Mouse (Mus musculus): ENCODE data around the gene Uggt2. TPM values are rescaled to one million over a fixed set of nuclear protein-coding genes. Genes with fewer than 3 reads are reported as not detected.
A peak's percentile ranks its signal among the peaks of the same experiment; 100 is the strongest.
"Not testable (repeated sequence)": the region's sequence is repeated elsewhere in the genome, so short reads cannot be mapped to it uniquely, and the experiment has no call there.

Gene Uggt2
- polyA plus RNA-seq, 1 experiment from 2014 or later: 15.7 TPM

GRCm38 (mm10) chr14:118986653-118987522 lies 112.3 kb downstream of the Uggt2 start:
- Histone ChIP-seq H3K27me3 (ENCODE audit: control insufficient read depth, insufficient read depth, low read depth, low read length) (no peaks in the 10 kb centered on the region), H3K4me2 (ENCODE audit: low read depth, low read length) (no peak overlapping the region)

GRCm38 (mm10) chr14:118984161-118984560 lies 115.1 kb downstream of the Uggt2 start:
- Histone ChIP-seq H3K27ac (ENCODE audit: low read length) (no peak overlapping the region), H3K27me3 (ENCODE audit: control insufficient read depth, insufficient read depth, low read depth, low read length) (no peaks in the 10 kb centered on the region), H3K4me1 (replicated peaks; ENCODE audit: control insufficient read depth, insufficient read depth, low read length) (no peaks in the 10 kb centered on the region), H3K9me3 (ENCODE audit: control insufficient read depth, low read length) (no peaks in the 10 kb centered on the region), H3K4me3 (ENCODE audit: low read length) (no peak overlapping the region), H3K36me3 (ENCODE audit: control insufficient read depth, insufficient read depth, low read length) (peaks cover 11% of the 10 kb centered on the region), H3K9ac (ENCODE audit: low read length) (no peak overlapping the region), H3K4me2 (ENCODE audit: low read depth, low read length) (no peak overlapping the region)
- ATAC-seq (ENCODE audit: low read depth): no peak
- whole genome bisulfite sequencing: 84% methylated on average over 4 of the region's 4 CpGs

More at GRCm38 (mm10) chr14:118986653-118987522, 112.3 kb downstream of the Uggt2 start:
- Histone ChIP-seq H3K27ac (ENCODE audit: low read length) (no peak overlapping the region), H3K36me3 (ENCODE audit: control insufficient read depth, insufficient read depth, low read length) (peaks cover 4% of the 10 kb centered on the region), H3K4me1 (replicated peaks; ENCODE audit: control insufficient read depth, insufficient read depth, low read length) (no peaks in the 10 kb centered on the region), H3K9me3 (ENCODE audit: control insufficient read depth, low read length) (no peaks in the 10 kb centered on the region), H3K4me3 (ENCODE audit: low read length) (no peak overlapping the region), H3K9ac (ENCODE audit: low read length) (no peak overlapping the region)
- WGBS: 41% methylated on average over 16 of the region's 16 CpGs
- ATAC-seq (ENCODE audit: low read depth): no peak; the same call in 1 of the 2 replicates

GRCm38 (mm10) chr14:118983396-118983795 lies 115.8 kb downstream of the Uggt2 start:
- Histone ChIP-seq H3K27me3 (ENCODE audit: control insufficient read depth, insufficient read depth, low read depth, low read length) (no peaks in the 10 kb centered on the region), H3K9ac (ENCODE audit: low read length) (no peak overlapping the region), H3K4me3 (ENCODE audit: low read length) (no peak overlapping the region), H3K9me3 (ENCODE audit: control insufficient read depth, low read length) (no peaks in the 10 kb centered on the region), H3K4me1 (replicated peaks; ENCODE audit: control insufficient read depth, insufficient read depth, low read length) (no peaks in the 10 kb centered on the region), H3K4me2 (ENCODE audit: low read depth, low read length) (no peak overlapping the region), H3K27ac (ENCODE audit: low read length) (no peak overlapping the region), H3K36me3 (ENCODE audit: control insufficient read depth, insufficient read depth, low read length) (peaks cover 17% of the 10 kb centered on the region)
- no peak for ATAC-seq (ENCODE audit: low read depth)

- H3K27me3 ChIP-seq (ENCODE audit: control insufficient read depth, insufficient read depth, low read depth, low read length); H3K4me2 ChIP-seq (ENCODE audit: low read depth, low read length); H3K4me1 ChIP-seq (replicated peaks; ENCODE audit: control insufficient read depth, insufficient read depth, low read length); H3K9me3 ChIP-seq (ENCODE audit: control insufficient read depth, low read length); H3K9ac ChIP-seq (ENCODE audit: low read length); H3K4me3 ChIP-seq (ENCODE audit: low read length): not testable (repeated sequence)
- Histone ChIP-seq H3K36me3 (ENCODE audit: control insufficient read depth, insufficient read depth, low read length) (peaks cover 24% of the 10 kb centered on the region), H3K27ac (ENCODE audit: low read length) (peak overlapping the region; percentile 49)
- ATAC-seq (ENCODE audit: low read depth): 0 out of 2 replicates have a peak, but pooled peaks have one; percentile 54
- 69% methylated on average over 8 of the region's 11 CpGs for whole genome bisulfite sequencing
These were observed 116.7 kb downstream of the Uggt2 start for GRCm38 (mm10) chr14:118982429-118983045.

- peaks cover 31% of the 10 kb centered on the region for H3K36me3 ChIP-seq (ENCODE audit: control insufficient read depth, insufficient read depth, low read length)
- not testable (repeated sequence) for H3K27ac ChIP-seq (ENCODE audit: low read length); H3K4me1 ChIP-seq (replicated peaks; ENCODE audit: control insufficient read depth, insufficient read depth, low read length); H3K4me3 ChIP-seq (ENCODE audit: low read length); H3K9me3 ChIP-seq (ENCODE audit: control insufficient read depth, low read length); H3K27me3 ChIP-seq (ENCODE audit: control insufficient read depth, insufficient read depth, low read depth, low read length); H3K9ac ChIP-seq (ENCODE audit: low read length); H3K4me2 ChIP-seq (ENCODE audit: low read depth, low read length)
- WGBS: 82% methylated on average over 2 of the region's 6 CpGs
- peak; percentile 20; the same call in 1 of the 2 replicates for ATAC-seq (ENCODE audit: low read depth)
These were observed 117.4 kb downstream of the Uggt2 start for GRCm38 (mm10) chr14:118981711-118982428.

- H3K36me3 ChIP-seq (ENCODE audit: control insufficient read depth, insufficient read depth, low read length): peaks cover 37% of the 10 kb centered on the region
These were observed 118.3 kb downstream of the Uggt2 start for GRCm38 (mm10) chr14:118980890-118981289.

GRCm38 (mm10) chr14:118980358-118980757 lies 118.9 kb downstream of the Uggt2 start:
- no peak overlapping the region for H3K9ac ChIP-seq (ENCODE audit: low read length)
- 78% methylated on average over 5 of the region's 5 CpGs for WGBS
- peaks cover 42% of the 10 kb centered on the region for H3K36me3 ChIP-seq (ENCODE audit: control insufficient read depth, insufficient read depth, low read length)

More at GRCm38 (mm10) chr14:118980890-118981289, 118.3 kb downstream of the Uggt2 start:
- Histone ChIP-seq H3K27me3 (ENCODE audit: control insufficient read depth, insufficient read depth, low read depth, low read length) (no peaks in the 10 kb centered on the region), H3K4me2 (ENCODE audit: low read depth, low read length) (no peak overlapping the region), H3K4me1 (replicated peaks; ENCODE audit: control insufficient read depth, insufficient read depth, low read length) (no peaks in the 10 kb centered on the region), H3K4me3 (ENCODE audit: low read length) (no peak overlapping the region), H3K9me3 (ENCODE audit: control insufficient read depth, low read length) (no peaks in the 10 kb centered on the region), H3K27ac (ENCODE audit: low read length) (no peak overlapping the region), H3K9ac (ENCODE audit: low read length) (no peak overlapping the region)
- WGBS: 80% methylated on average over 8 of the region's 8 CpGs
- ATAC-seq (ENCODE audit: low read depth): no peak

GRCm38 (mm10) chr14:118979571-118980325 lies 119.5 kb downstream of the Uggt2 start:
- Histone ChIP-seq H3K9ac (ENCODE audit: low read length) (no peak overlapping the region), H3K4me3 (ENCODE audit: low read length) (no peak overlapping the region), H3K36me3 (ENCODE audit: control insufficient read depth, insufficient read depth, low read length) (peaks cover 48% of the 10 kb centered on the region), H3K4me2 (ENCODE audit: low read depth, low read length) (no peak overlapping the region), H3K9me3 (ENCODE audit: control insufficient read depth, low read length) (no peaks in the 10 kb centered on the region), H3K27ac (ENCODE audit: low read length) (no peak overlapping the region), H3K27me3 (ENCODE audit: control insufficient read depth, insufficient read depth, low read depth, low read length) (no peaks in the 10 kb centered on the region), H3K4me1 (replicated peaks; ENCODE audit: control insufficient read depth, insufficient read depth, low read length) (no peaks in the 10 kb centered on the region)
- no peak for ATAC-seq (ENCODE audit: low read depth)
- 72% methylated on average over 7 of the region's 7 CpGs for WGBS

More at GRCm38 (mm10) chr14:118980358-118980757, 118.9 kb downstream of the Uggt2 start:
- Histone ChIP-seq H3K27ac (ENCODE audit: low read length) (no peak overlapping the region), H3K4me3 (ENCODE audit: low read length) (no peak overlapping the region), H3K4me2 (ENCODE audit: low read depth, low read length) (no peak overlapping the region), H3K4me1 (replicated peaks; ENCODE audit: control insufficient read depth, insufficient read depth, low read length) (no peaks in the 10 kb centered on the region), H3K27me3 (ENCODE audit: control insufficient read depth, insufficient read depth, low read depth, low read length) (no peaks in the 10 kb centered on the region), H3K9me3 (ENCODE audit: control insufficient read depth, low read length) (no peaks in the 10 kb centered on the region)
- no peak for ATAC-seq (ENCODE audit: low read depth)
